Comparison of ENCODE assay signal across 8 mouse cellular contexts in genomic region chr2:11706746-11707065, GRCm38 (mm10). TPM values are rescaled to one million over a fixed set of nuclear protein-coding genes. Genes with fewer than 3 reads are reported as not detected.
DNase-seq lines count a peak whose midpoint lies in the region; ATAC-seq and TF ChIP-seq lines count a peak whose summit lies in the region.

No protein-coding gene starts in this region.

- H3K9ac ChIP-seq in heart, embryonic 14.5 days (ENCODE audit: low read length): no peak overlapping the region

- TF ChIP-seq CTCF in left cerebral cortex, adult 2 months (IDR thresholded peaks at IDR 0.05): no peak
- no peak for TF ChIP-seq CTCF in brain, embryonic 14.5 days (IDR thresholded peaks at IDR 0.05; ENCODE audit: borderline replicate concordance, extremely low read depth, insufficient read depth, insufficient read length)
- TF ChIP-seq CTCF in thymus, adult 2 months (IDR thresholded peaks at IDR 0.05; ENCODE audit: borderline replicate concordance, control insufficient read depth, extremely low read depth, insufficient read depth, low read length, poor library complexity): no peak

- 42% methylated on average over 6 of the region's 6 CpGs for WGBS in heart, embryonic 14.5 days
- 81% methylated on average over 6 of the region's 6 CpGs for WGBS in thymus, adult 2 months

- DNase-seq in left cerebral cortex, adult 2 months (ENCODE audit: extremely low spot score in 1 of 2, low spot score in 2 of 2): peak in 1 of 2 experiments; percentile 19
- DNase-seq in left cerebral cortex, postnatal 10 days (ENCODE audit: extremely low spot score in 1 of 2, low spot score in 2 of 2): no peak
- peak; percentile 11 for DNase-seq in brain, embryonic 14.5 days (ENCODE audit: low read depth)
- DNase-seq in lung, postnatal 10 days: peak; percentile 8
- DNase-seq in thymus, adult 2 months: no peak
- no peak for DNase-seq in cerebellum, adult 9-11 months
- no peak for DNase-seq in kidney, adult 8-10 months

- H3K36me3 ChIP-seq in heart, embryonic 14.5 days (ENCODE audit: control insufficient read depth, insufficient read depth, low read length): no peaks in the 10 kb centered on the region
- no peaks in the 10 kb centered on the region for H3K36me3 ChIP-seq in thymus, adult 2 months (ENCODE audit: control insufficient read depth, insufficient read depth, low read length)

- H3K4me3 ChIP-seq in left cerebral cortex, adult 2 months: peak overlapping the region; percentile 59
- H3K4me3 ChIP-seq in heart, embryonic 14.5 days (ENCODE audit: control insufficient read depth in 1 of 2, insufficient read depth in 1 of 2, low read depth in 1 of 2, low read length in 2 of 2): peak overlapping the region in 1 of 2 experiments; percentile 85; a peak in 2 of 4 replicates
- H3K4me3 ChIP-seq in thymus, adult 2 months (ENCODE audit: control insufficient read depth, insufficient read depth, low read length): no peak overlapping the region

- H3K4me2 ChIP-seq in heart, embryonic 14.5 days (ENCODE audit: low read length): peak overlapping the region; percentile 98

- peaks cover 5 to 7% of the 10 kb centered on the region in 2 experiments; a peak in 3 of 4 replicates for H3K4me1 ChIP-seq in heart, embryonic 14.5 days (ENCODE audit: control insufficient read depth in 2 of 2, insufficient read depth in 2 of 2, low read length in 2 of 2)
- peaks cover 11% of the 10 kb centered on the region for H3K4me1 ChIP-seq in thymus, adult 2 months (replicated peaks; ENCODE audit: control insufficient read depth, insufficient read depth, low read length)

- intact Hi-C loops in left cerebral cortex, adult 2 months (cut with DNase I): loop anchor here (5.0 kb wide), 2 partner anchors 71 to 104 kb away; partner anchors contain the start of genes Ankrd16, Fbh1 and Rbm17
- intact Hi-C loops in left cerebral cortex, postnatal 10 days (cut with DNase I): no loop called here

- no peak for TF ChIP-seq POLR2A in brain, embryonic 14.5 days (IDR thresholded peaks at IDR 0.05; ENCODE audit: borderline replicate concordance, extremely low read depth, insufficient read depth, insufficient read length, poor library complexity, severe bottlenecking)
- TF ChIP-seq POLR2A in thymus, adult 2 months (IDR thresholded peaks at IDR 0.05; ENCODE audit: control insufficient read depth, extremely low read depth, insufficient read depth, low read length, poor library complexity): no peak

- H3K27ac ChIP-seq in left cerebral cortex, adult 2 months: no peak overlapping the region
- H3K27ac ChIP-seq in heart, embryonic 14.5 days (replicated peaks in 1 of 2; ENCODE audit: control insufficient read depth in 1 of 2, insufficient read depth in 1 of 2, low read depth in 2 of 2, low read length in 2 of 2): no peak overlapping the region
- H3K27ac ChIP-seq in thymus, adult 2 months (ENCODE audit: control insufficient read depth, insufficient read depth, low read length): no peak overlapping the region

- ATAC-seq in heart, embryonic 14.5 days (ENCODE audit: insufficient number of reproducible peaks, insufficient read depth, low FRiP score, low read depth): no peak

- no peaks in the 10 kb centered on the region for H3K27me3 ChIP-seq in heart, embryonic 14.5 days (ENCODE audit: control insufficient read depth, insufficient read depth, low read length)
- H3K27me3 ChIP-seq in thymus, adult 2 months (ENCODE audit: control insufficient read depth, insufficient read depth, low read length): no peaks in the 10 kb centered on the region

- no peaks in the 10 kb centered on the region for H3K9me3 ChIP-seq in heart, embryonic 14.5 days (ENCODE audit: control insufficient read depth, low read length)

RNA-seq across cellular contexts. Expression of gene Il15ra, which starts 1.6 kb away (rescaled TPM):
- total RNA-seq in left cerebral cortex, adult 2 months (2021): 10 to 100 TPM; 10.3 to 11.8 TPM
- 1 to 10 TPM; 2.9 to 3.8 TPM for total RNA-seq in left cerebral cortex, postnatal 10 days (2021)
- 0.28 and 0.70 TPM in 2 replicates for polyA plus RNA-seq in brain, embryonic 14.5 days (2012; rRNA removed)
- 11.4 and 12.2 TPM in 2 replicates for polyA plus RNA-seq in heart, embryonic 14.5 days (2014; fragmentation: Nextera tagmentation; extraction: Ambion mirVana)
- 86.9 and 99.7 TPM in 2 replicates for polyA plus RNA-seq in thymus, adult 2 months (2012; rRNA removed)

Comparison
In these comparisons a context has a peak if more than half of its experiments do, and no peak if none do; other contexts are left out.
1. DNase-seq: peak in brain, embryonic 14.5 days (single experiment) and lung, postnatal 10 days (single experiment); none in left cerebral cortex, postnatal 10 days (0 of 2), thymus, adult 2 months (single experiment), cerebellum, adult 9-11 months (single experiment) and kidney, adult 8-10 months (0 of 2).